Mouse (Mus musculus) hindbrain, embryonic 15.5 days (tissue): ENCODE measurements at regions not wholly inside any gene's neighbourhood (a gene's known extent, or its start where the extent isn't known, plus 50 kb on each side); places are given as distances from the start of the nearest gene placed in this dataset.
"Not testable (repeated sequence)": the region's sequence is repeated elsewhere in the genome, so short reads cannot be mapped to it uniquely, and the experiment has no call there.

Source experiments
- ATAC-seq: fragments of 200-750 bp; cut with Nextera tagmentation; 2 replicates; pipeline ENCODE4 v1.8.0; 2017; ENCODE audit warnings: low read depth, moderate number of reproducible peaks, moderate TSS enrichment; ENCODE audit not compliant: low FRiP score
- H3K27ac ChIP-seq: fragments of 300-500 bp; sonication (generic); replicated peaks from 2 replicates; pipeline ENCODE4 v1.5.1; 2015; ENCODE audit warnings: mild to moderate bottlenecking, inconsistent platforms
- H3K27me3 ChIP-seq: fragments of 300-500 bp; sonication (generic); 2 replicates; pipeline ENCODE4 v1.6.1; 2015; ENCODE audit warnings: control low read depth, inconsistent platforms
- H3K36me3 ChIP-seq: fragments of 300-500 bp; sonication (generic); 2 replicates; pipeline ENCODE4 v1.6.1; 2015; ENCODE audit warnings: control low read depth, inconsistent platforms
- H3K4me1 ChIP-seq: fragments of 300-500 bp; sonication (generic); replicated peaks from 2 replicates; pipeline ENCODE4 v1.6.1; 2015; ENCODE audit warnings: control low read depth, inconsistent platforms
- H3K4me2 ChIP-seq: fragments of 300-500 bp; sonication (generic); 2 replicates; pipeline ENCODE4 v1.6.1; 2015; ENCODE audit warnings: moderate library complexity, mild to moderate bottlenecking, inconsistent platforms
- H3K4me3 ChIP-seq: fragments of 300-500 bp; sonication (generic); 2 replicates; pipeline ENCODE4 v1.5.1; 2015; ENCODE audit warnings: mild to moderate bottlenecking, inconsistent platforms
- H3K9ac ChIP-seq: fragments of 300-500 bp; sonication (generic); 2 replicates; pipeline ENCODE4 v1.6.1; 2015; ENCODE audit warnings: inconsistent platforms
- H3K9me3 ChIP-seq: fragments of 300-500 bp; sonication (generic); 2 replicates; pipeline ENCODE4 v1.6.1; 2016; ENCODE audit warnings: control low read depth, inconsistent platforms
- WGBS: fragments of 180-500 bp; shearing (Covaris S2); methylation state at CpG from one replicate; pipeline ENCODE4 v1.1.7; 2015; 5-methylcytosine and 5-hydroxymethylcytosine counted together

DNA sequence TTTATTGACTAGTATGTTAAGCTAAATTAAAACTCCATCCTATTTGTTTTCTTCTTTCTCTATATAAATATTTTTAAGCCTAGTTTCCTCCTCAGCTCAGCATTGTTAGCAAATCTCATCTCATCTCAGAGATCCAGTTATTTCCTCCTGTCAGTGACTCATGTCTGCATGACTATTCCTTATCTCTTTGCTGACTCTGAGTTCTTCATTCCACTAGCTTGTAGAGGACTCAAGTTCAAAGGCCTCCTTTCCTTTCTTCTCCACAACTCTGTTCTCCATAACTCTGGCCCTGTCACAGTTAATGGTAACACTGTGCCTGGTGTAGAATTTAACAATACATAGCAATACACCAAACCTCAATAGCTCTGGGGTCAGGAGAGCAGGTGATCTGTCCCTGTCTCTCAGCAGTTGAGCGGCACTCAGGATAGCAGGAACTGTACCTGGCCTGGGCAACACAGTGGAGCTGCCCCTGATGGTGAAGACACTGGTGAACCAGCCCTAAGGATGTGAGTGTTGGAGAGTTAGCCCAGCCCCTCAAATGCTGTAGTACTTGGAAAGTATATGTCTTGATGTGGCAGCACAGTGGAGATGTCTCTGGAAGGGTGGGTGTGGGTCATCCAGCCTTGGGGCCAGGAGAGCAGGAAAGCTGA, 213.3 kb upstream of the Atp10a start:
- ATAC-seq: no peak
- H3K4me3 ChIP-seq: no peak overlapping the region
- H3K9me3 ChIP-seq: no peaks in the 10 kb centered on the region
- H3K36me3 ChIP-seq: no peaks in the 10 kb centered on the region
- H3K4me2 ChIP-seq: no peak overlapping the region
- 88% methylated on average over 1 of the region's 1 CpGs for WGBS
- no peaks in the 10 kb centered on the region for H3K4me1 ChIP-seq
- H3K27ac ChIP-seq: no peak overlapping the region
- H3K27me3 ChIP-seq: no peaks in the 10 kb centered on the region
- H3K9ac ChIP-seq: no peak overlapping the region

DNA sequence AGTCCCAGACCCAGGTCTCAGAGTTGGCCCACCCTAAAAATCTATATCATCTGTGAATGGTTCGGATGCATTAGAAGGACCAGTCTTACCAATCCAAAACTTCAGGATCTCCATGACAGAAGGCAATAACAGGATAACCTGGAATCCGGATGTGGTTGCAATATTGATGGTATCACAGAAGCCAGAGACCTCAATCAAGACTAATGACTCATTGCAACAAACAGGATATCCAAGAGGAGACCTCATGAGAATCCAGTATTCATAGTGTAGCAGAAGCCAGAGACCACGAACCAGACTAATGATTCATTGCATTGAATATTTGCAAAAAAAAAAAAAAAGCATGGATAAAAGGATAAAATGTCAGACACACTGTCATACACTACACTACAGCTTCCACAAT, 212.7 kb upstream of the Atp10a start:
- no peaks in the 10 kb centered on the region for H3K27me3 ChIP-seq
- ATAC-seq: no peak
- H3K4me2 ChIP-seq: no peak overlapping the region
- no peak overlapping the region for H3K4me3 ChIP-seq
- no peaks in the 10 kb centered on the region for H3K4me1 ChIP-seq
- no peaks in the 10 kb centered on the region for H3K36me3 ChIP-seq
- WGBS: 90% methylated on average over 3 of the region's 3 CpGs
- H3K9ac ChIP-seq: no peak overlapping the region
- no peak overlapping the region for H3K27ac ChIP-seq
- no peaks in the 10 kb centered on the region for H3K9me3 ChIP-seq

DNA sequence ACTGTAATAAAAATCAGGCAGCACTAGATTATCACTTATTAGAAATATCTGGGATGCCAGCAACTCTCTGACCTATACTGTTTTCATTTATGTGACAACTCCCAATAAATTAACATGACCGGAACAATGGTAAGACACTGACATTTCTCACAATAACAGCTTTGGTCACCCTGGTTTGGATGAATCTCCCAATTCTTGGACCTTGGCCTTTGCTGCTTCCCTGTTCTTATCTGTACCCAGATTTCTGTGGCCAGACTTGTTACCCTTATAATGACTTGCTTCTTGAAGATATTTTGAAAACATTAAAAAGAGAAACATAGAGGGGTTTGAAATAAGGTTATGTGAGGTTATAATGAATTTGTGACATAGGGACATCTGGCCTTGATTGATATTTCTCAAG, 210.2 kb upstream of the Atp10a start:
- ATAC-seq: no peak
- H3K4me2 ChIP-seq: no peak overlapping the region
- H3K9me3 ChIP-seq: no peaks in the 10 kb centered on the region
- no peak overlapping the region for H3K4me3 ChIP-seq
- H3K36me3 ChIP-seq: no peaks in the 10 kb centered on the region
- no peak overlapping the region for H3K27ac ChIP-seq
- no peak overlapping the region for H3K9ac ChIP-seq
- no peaks in the 10 kb centered on the region for H3K4me1 ChIP-seq
- WGBS: 96% methylated on average over 1 of the region's 1 CpGs
- no peaks in the 10 kb centered on the region for H3K27me3 ChIP-seq

DNA sequence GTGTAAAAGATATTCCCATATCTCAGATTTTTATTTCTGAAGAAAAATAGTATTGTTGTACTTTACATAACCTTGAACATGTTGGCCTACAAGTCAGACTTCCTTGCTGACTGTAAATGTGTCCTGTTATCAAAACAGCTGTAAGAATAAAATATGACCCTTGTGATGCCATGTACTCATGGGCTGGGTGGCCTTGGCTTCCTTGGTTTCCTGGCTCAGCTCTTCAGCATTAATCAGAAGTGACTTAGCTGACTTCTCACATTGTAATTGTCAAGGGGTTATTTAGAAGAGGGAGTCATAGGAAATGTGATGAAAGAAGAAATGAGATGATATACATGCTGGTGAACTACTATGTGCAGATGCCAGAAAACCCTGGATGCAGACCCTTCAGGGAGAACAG, 209.7 kb upstream of the Atp10a start:
- no peaks in the 10 kb centered on the region for H3K9me3 ChIP-seq
- ATAC-seq: no peak
- no peak overlapping the region for H3K4me3 ChIP-seq

DNA sequence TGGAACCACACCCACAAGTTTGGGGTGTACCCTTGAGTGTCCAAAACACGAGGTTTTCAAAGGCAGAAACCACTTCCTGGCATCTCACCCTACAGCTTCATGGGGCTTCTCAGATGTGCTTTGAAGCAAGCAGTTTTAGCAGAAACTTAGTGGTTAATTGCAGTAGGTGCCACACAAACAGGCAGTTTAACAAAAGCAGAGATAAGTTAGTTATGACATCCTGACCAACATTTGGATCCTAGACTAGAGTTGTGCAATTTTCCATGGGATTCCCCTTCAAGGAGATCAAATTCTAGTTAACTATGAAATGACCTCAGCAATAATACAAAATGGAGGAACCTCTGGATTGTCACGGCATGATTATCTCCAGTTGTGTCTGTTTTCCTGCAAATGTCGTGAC, 207.2 kb upstream of the Atp10a start:
- H3K4me3 ChIP-seq: no peak overlapping the region
- no peak overlapping the region for H3K9ac ChIP-seq
- H3K9me3 ChIP-seq: peaks cover 4% of the 10 kb centered on the region; the same call in 1 of the 2 replicates
- H3K4me2 ChIP-seq: no peak overlapping the region
- H3K4me1 ChIP-seq: no peaks in the 10 kb centered on the region
- 81% methylated on average over 3 of the region's 3 CpGs for whole genome bisulfite sequencing
- H3K27me3 ChIP-seq: no peaks in the 10 kb centered on the region
- ATAC-seq: no peak
- H3K36me3 ChIP-seq: no peaks in the 10 kb centered on the region
- no peak overlapping the region for H3K27ac ChIP-seq

More for the DNA sequence above, 209.7 kb upstream of the Atp10a start:
- Histone ChIP-seq H3K27me3 (no peaks in the 10 kb centered on the region), H3K36me3 (no peaks in the 10 kb centered on the region), H3K4me2 (no peak overlapping the region), H3K9ac (no peak overlapping the region), H3K27ac (no peak overlapping the region), H3K4me1 (no peaks in the 10 kb centered on the region)

DNA sequence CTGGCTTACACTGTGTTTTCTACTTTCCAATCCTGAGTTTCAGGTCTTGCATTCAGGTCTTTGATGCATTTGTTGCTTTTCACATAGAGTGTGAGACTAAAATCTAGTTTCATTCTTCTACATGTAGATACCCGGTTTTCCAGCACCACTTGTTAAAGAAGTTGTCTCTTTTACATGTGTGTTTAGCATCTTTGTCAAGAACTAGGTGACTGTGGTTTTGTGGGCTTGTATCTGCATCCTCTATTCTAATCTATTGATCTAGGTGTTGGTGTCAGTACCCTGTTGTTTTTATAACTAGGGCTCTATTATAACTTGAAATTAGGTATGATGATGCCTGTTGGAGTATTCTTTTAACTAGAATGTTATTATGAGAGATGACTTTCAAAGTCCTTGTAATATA, 204.0 kb upstream of the Atp10a start:
- 81% methylated on average over 1 of the region's 1 CpGs for WGBS
- Histone ChIP-seq H3K36me3 (no peaks in the 10 kb centered on the region), H3K27me3 (no peaks in the 10 kb centered on the region), H3K9ac (no peak overlapping the region), H3K4me2 (no peak overlapping the region), H3K27ac (no peak overlapping the region), H3K4me1 (no peaks in the 10 kb centered on the region), H3K4me3 (no peak overlapping the region), H3K9me3 (peaks cover 4% of the 10 kb centered on the region; the same call in 1 of the 2 replicates)
- ATAC-seq: no peak

DNA sequence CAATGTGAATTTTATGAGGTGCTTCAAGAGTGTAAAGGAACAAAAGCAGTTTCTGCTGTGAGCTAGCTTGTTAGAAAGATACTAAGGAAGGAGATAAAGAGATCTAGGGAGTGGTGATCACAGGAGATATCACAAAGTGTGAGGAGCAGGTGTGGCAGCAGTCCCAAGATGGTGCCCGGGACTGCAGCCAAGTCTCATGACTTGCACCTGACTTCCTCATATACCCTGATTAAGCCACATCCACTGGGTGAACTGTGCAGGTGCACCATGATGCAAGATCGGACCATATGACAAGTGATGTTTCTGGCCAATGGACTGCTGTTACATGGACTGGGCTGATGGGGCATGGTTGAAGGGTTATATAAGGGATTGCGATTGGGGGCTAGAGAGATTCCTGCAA, 197.8 kb upstream of the Atp10a start:
- WGBS: 96% methylated on average over 3 of the region's 3 CpGs
- not testable (repeated sequence) for H3K27ac ChIP-seq, H3K4me3 ChIP-seq, H3K4me2 ChIP-seq, ATAC-seq, H3K27me3 ChIP-seq, H3K36me3 ChIP-seq, H3K4me1 ChIP-seq, H3K9me3 ChIP-seq, H3K9ac ChIP-seq

DNA sequence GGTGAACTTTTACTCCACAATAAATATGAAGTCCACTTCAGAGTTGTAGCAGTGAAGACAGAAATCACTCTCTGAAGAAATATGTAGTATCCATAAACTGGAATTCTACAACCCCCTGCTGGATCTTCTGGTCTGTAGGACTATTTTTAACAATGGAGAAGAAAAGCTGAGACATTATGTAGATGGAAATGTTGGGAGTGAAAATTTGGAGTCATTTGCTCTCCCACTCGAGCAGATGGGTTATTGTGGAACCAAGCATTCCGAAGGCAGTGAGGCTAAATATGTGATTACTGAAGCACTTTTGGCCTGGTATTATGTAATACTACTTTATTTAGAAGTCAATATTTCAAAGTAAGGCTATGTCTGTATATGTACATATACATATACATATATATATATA, 195.0 kb upstream of the Atp10a start:
- Histone ChIP-seq H3K9me3 (no peaks in the 10 kb centered on the region), H3K27me3 (no peaks in the 10 kb centered on the region), H3K4me1 (no peaks in the 10 kb centered on the region), H3K4me3 (no peak overlapping the region), H3K36me3 (no peaks in the 10 kb centered on the region), H3K4me2 (no peak overlapping the region), H3K27ac (no peak overlapping the region), H3K9ac (no peak overlapping the region)
- WGBS: 89% methylated on average over 2 of the region's 2 CpGs
- ATAC-seq: no peak

GRCm38 (mm10) chr7:58473150-58473549, 182.8 kb upstream of the Atp10a start:
- H3K9ac ChIP-seq: no peak overlapping the region
- H3K4me1 ChIP-seq: no peaks in the 10 kb centered on the region
- H3K4me3 ChIP-seq: no peak overlapping the region
- 34% methylated on average over 3 of the region's 3 CpGs for WGBS
- H3K4me2 ChIP-seq: no peak overlapping the region
- no peaks in the 10 kb centered on the region for H3K27me3 ChIP-seq
- no peaks in the 10 kb centered on the region for H3K36me3 ChIP-seq
- ATAC-seq: no peak
- H3K9me3 ChIP-seq: no peaks in the 10 kb centered on the region
- no peak overlapping the region for H3K27ac ChIP-seq

DNA sequence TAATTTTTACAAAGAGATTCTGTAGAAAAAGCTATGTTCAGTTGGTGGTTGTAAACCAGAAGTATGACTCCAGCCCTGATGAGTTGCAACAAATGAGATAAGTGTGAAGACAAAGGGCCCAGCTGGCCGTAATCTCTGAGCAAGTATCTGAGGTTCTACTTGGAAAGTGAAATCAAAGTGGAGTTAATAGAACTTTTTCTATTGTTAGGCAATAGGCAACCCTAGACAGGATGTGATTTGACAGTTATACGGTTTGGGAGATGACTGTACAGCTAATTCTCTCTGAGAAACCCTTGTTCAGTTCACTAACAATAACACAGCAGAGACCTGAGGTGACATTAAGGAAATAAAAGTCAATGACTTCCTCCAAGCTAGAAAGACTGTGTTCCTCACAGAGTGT, 180.8 kb upstream of the Atp10a start:
- no peak for ATAC-seq
- 86% methylated on average over 2 of the region's 2 CpGs for WGBS

DNA sequence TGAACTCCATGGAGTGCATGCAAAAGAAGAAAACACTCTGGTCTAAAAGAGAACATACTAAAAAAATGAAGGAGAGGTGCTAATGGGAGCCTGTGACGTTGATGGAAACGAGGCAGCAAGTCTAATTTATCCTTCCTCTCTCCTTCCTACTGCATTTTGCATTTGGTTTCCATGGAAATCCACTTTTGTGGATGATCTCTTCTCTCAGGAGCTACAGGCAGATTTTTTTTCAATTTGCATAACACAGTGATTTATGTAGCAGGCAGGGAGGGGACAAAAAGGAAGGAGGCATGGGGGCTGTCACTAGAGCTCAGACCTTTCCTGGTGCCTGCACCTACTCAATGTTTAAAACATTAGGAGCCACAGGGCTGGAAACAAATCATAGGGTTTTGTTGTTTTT, 167.7 kb upstream of the Atp10a start:
- ATAC-seq: peak; percentile 63

More for the DNA sequence above, 180.8 kb upstream of the Atp10a start:
- no peak overlapping the region for H3K4me3 ChIP-seq
- no peak overlapping the region for H3K4me2 ChIP-seq
- no peaks in the 10 kb centered on the region for H3K36me3 ChIP-seq
- H3K27me3 ChIP-seq: no peaks in the 10 kb centered on the region
- no peak overlapping the region for H3K9ac ChIP-seq
- H3K9me3 ChIP-seq: no peaks in the 10 kb centered on the region
- no peaks in the 10 kb centered on the region for H3K4me1 ChIP-seq
- H3K27ac ChIP-seq: no peak overlapping the region

More for the DNA sequence above, 167.7 kb upstream of the Atp10a start:
- Histone ChIP-seq H3K27ac (no peak overlapping the region), H3K27me3 (no peaks in the 10 kb centered on the region), H3K36me3 (no peaks in the 10 kb centered on the region), H3K4me2 (no peak overlapping the region), H3K9me3 (no peaks in the 10 kb centered on the region), H3K4me3 (no peak overlapping the region), H3K9ac (no peak overlapping the region), H3K4me1 (no peaks in the 10 kb centered on the region)
- 33% methylated on average over 2 of the region's 2 CpGs for WGBS
